Mouse (Mus musculus) forebrain, embryonic 15.5 days (tissue): ENCODE measurements at regions not wholly inside any gene's neighbourhood (a gene's known extent, or its start where the extent isn't known, plus 50 kb on each side); places are given as distances from the start of the nearest gene placed in this dataset.

ENCODE experiments used
- ATAC-seq: fragments of 200-750 bp; cut with Nextera tagmentation; replicated peaks from 2 replicates; pipeline ENCODE4 v1.8.0; 2017; ENCODE audit warnings: mild to moderate bottlenecking, moderate TSS enrichment, moderate library complexity
- H3K27ac ChIP-seq: fragments of 300-500 bp; sonication (generic); replicated peaks from 2 replicates; pipeline ENCODE4 v1.5.1; 2015; ENCODE audit warnings: mild to moderate bottlenecking, inconsistent platforms
- H3K27me3 ChIP-seq: fragments of 300-500 bp; sonication (generic); 2 replicates; pipeline ENCODE4 v1.6.1; 2015; ENCODE audit warnings: inconsistent platforms
- H3K36me3 ChIP-seq: fragments of 300-500 bp; sonication (generic); 2 replicates; pipeline ENCODE4 v1.6.1; 2015; ENCODE audit warnings: mild to moderate bottlenecking, inconsistent platforms
- H3K4me1 ChIP-seq: fragments of 300-500 bp; sonication (generic); 2 replicates; pipeline ENCODE4 v1.6.1; 2015; ENCODE audit warnings: inconsistent platforms
- H3K4me2 ChIP-seq: fragments of 300-500 bp; sonication (generic); replicated peaks from 2 replicates; pipeline ENCODE4 v1.6.1; 2015; ENCODE audit warnings: mild to moderate bottlenecking, inconsistent platforms
- H3K4me3 ChIP-seq: fragments of 300-500 bp; sonication (generic); 2 replicates; pipeline ENCODE4 v1.5.1; 2015; ENCODE audit warnings: mild to moderate bottlenecking, inconsistent platforms
- H3K9ac ChIP-seq: fragments of 300-500 bp; sonication (generic); replicated peaks from 2 replicates; pipeline ENCODE4 v1.6.1; 2015; ENCODE audit warnings: mild to moderate bottlenecking, inconsistent platforms
- H3K9me3 ChIP-seq: fragments of 300-500 bp; sonication (generic); 2 replicates; pipeline ENCODE4 v1.6.1; 2016; ENCODE audit warnings: inconsistent platforms
- WGBS: fragments of 180-500 bp; shearing (Covaris S2); methylation state at CpG from one replicate; pipeline ENCODE4 v1.1.7; 2015; ENCODE audit warnings: mixed read lengths; 5-methylcytosine and 5-hydroxymethylcytosine counted together

- no peaks in the 10 kb centered on the region for H3K36me3 ChIP-seq
- H3K9me3 ChIP-seq, result no peaks in the 10 kb centered on the region
- H3K4me2 ChIP-seq, result no peak overlapping the region
- no peak overlapping the region for H3K4me3 ChIP-seq
- no peaks in the 10 kb centered on the region for H3K27me3 ChIP-seq
- ATAC-seq, result no peak
- WGBS, result 61% methylated on average over 3 of the region's 3 CpGs
- peaks cover 11% of the 10 kb centered on the region for H3K4me1 ChIP-seq
- no peak overlapping the region for H3K27ac ChIP-seq
- no peak overlapping the region for H3K9ac ChIP-seq
Measured at GRCm38 (mm10) chr6:84473171-84473570, 120.5 kb downstream of the Cyp26b1 start.

- Histone ChIP-seq H3K9me3 (no peaks in the 10 kb centered on the region), H3K4me2 (no peak overlapping the region), H3K27ac (no peak overlapping the region), H3K4me1 (peaks cover 11% of the 10 kb centered on the region), H3K27me3 (no peaks in the 10 kb centered on the region), H3K4me3 (no peak overlapping the region), H3K36me3 (no peaks in the 10 kb centered on the region), H3K9ac (no peak overlapping the region)
- ATAC-seq, result no peak
- 33% methylated on average over 3 of the region's 3 CpGs for WGBS
Measured at GRCm38 (mm10) chr6:84472287-84472686, 121.4 kb downstream of the Cyp26b1 start.

GRCm38 (mm10) chr6:84467319-84467718, 126.4 kb downstream of the Cyp26b1 start:
- 91% methylated on average over 3 of the region's 3 CpGs for WGBS

DNA sequence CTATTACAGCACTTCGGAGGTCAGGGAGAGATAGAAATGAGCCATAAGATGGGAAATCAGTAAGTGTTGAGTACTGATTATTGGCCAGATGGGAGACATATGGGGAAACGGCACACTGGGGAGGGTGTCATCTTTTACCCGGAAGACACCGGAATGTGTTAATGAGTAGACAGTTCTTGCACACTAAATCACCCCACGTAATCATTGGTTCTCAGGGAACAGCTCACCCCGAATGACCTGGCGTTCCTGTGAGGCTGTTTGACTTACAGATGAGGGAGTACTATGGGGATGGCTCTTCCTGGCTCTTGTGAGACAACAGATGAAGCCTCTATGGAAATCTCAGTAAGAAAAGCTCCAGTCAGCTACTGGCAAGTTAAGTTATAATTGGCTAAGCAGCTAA, 127.5 kb downstream of the Cyp26b1 start:
- no peak overlapping the region for H3K4me2 ChIP-seq
- peak; percentile 73; the same call in 1 of the 2 replicates for ATAC-seq
- no peaks in the 10 kb centered on the region for H3K4me1 ChIP-seq
- H3K4me3 ChIP-seq, result no peak overlapping the region
- H3K9ac ChIP-seq, result no peak overlapping the region
- H3K36me3 ChIP-seq, result no peaks in the 10 kb centered on the region
- H3K27me3 ChIP-seq, result no peaks in the 10 kb centered on the region
- 65% methylated on average over 7 of the region's 7 CpGs for WGBS
- no peaks in the 10 kb centered on the region for H3K9me3 ChIP-seq
- no peak overlapping the region for H3K27ac ChIP-seq

More at GRCm38 (mm10) chr6:84467319-84467718, 126.4 kb downstream of the Cyp26b1 start:
- Histone ChIP-seq H3K4me3 (no peak overlapping the region), H3K9ac (no peak overlapping the region), H3K27ac (no peak overlapping the region), H3K36me3 (no peaks in the 10 kb centered on the region), H3K9me3 (no peaks in the 10 kb centered on the region), H3K4me2 (no peak overlapping the region), H3K4me1 (no peaks in the 10 kb centered on the region), H3K27me3 (no peaks in the 10 kb centered on the region)
- ATAC-seq, result no peak

GRCm38 (mm10) chr6:84465596-84465995, 128.1 kb downstream of the Cyp26b1 start:
- H3K4me2 ChIP-seq, result no peak overlapping the region
- H3K27me3 ChIP-seq, result no peaks in the 10 kb centered on the region
- H3K9ac ChIP-seq, result no peak overlapping the region
- H3K27ac ChIP-seq, result no peak overlapping the region
- H3K9me3 ChIP-seq, result no peaks in the 10 kb centered on the region
- H3K4me3 ChIP-seq, result no peak overlapping the region
- no peak for ATAC-seq
- 90% methylated on average over 5 of the region's 5 CpGs for WGBS
- no peaks in the 10 kb centered on the region for H3K4me1 ChIP-seq
- H3K36me3 ChIP-seq, result no peaks in the 10 kb centered on the region

- no peak for ATAC-seq
- WGBS, result 90% methylated on average over 7 of the region's 7 CpGs
- no peak overlapping the region for H3K27ac ChIP-seq
Measured at GRCm38 (mm10) chr6:84463592-84464367, 129.9 kb downstream of the Cyp26b1 start.

DNA sequence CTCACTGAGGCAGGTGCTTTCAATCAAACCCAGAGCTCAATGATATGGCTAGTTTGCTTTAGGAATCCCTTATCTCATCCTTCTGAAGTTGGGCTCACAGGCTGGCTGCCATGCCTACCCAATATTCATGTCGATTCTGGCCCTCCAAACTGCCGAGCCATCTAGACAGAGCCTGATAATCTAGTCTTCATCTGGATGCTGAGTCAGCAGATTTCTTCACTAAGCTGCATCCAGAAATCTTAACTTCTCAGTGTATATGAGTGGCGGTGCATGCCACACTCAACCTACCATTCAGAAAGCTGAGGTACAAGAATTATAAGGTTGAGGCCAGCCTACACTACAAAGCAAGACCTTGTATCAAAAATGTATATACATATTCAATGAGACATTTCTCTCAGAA, 136.9 kb downstream of the Cyp26b1 start:
- Histone ChIP-seq H3K4me3 (no peak overlapping the region), H3K27ac (no peak overlapping the region), H3K27me3 (no peaks in the 10 kb centered on the region), H3K4me2 (no peak overlapping the region), H3K9ac (no peak overlapping the region), H3K36me3 (no peaks in the 10 kb centered on the region), H3K4me1 (no peaks in the 10 kb centered on the region), H3K9me3 (no peaks in the 10 kb centered on the region)
- ATAC-seq, result no peak
- 94% methylated on average over 3 of the region's 3 CpGs for WGBS

More at GRCm38 (mm10) chr6:84463592-84464367, 129.9 kb downstream of the Cyp26b1 start:
- H3K9ac ChIP-seq, result no peak overlapping the region
- no peaks in the 10 kb centered on the region for H3K36me3 ChIP-seq
- no peaks in the 10 kb centered on the region for H3K4me1 ChIP-seq
- H3K9me3 ChIP-seq, result no peaks in the 10 kb centered on the region
- H3K4me3 ChIP-seq, result no peak overlapping the region
- no peaks in the 10 kb centered on the region for H3K27me3 ChIP-seq
- no peak overlapping the region for H3K4me2 ChIP-seq

- Histone ChIP-seq H3K4me1 (peaks cover 7% of the 10 kb centered on the region), H3K27ac (peak overlapping the region; percentile 29; the same call in 1 of the 2 replicates), H3K9me3 (no peaks in the 10 kb centered on the region), H3K4me2 (no peak overlapping the region), H3K9ac (no peak overlapping the region), H3K36me3 (no peaks in the 10 kb centered on the region), H3K27me3 (no peaks in the 10 kb centered on the region), H3K4me3 (no peak overlapping the region)
- WGBS, result 39% methylated on average over 4 of the region's 4 CpGs
- ATAC-seq, result no peak
Measured at GRCm38 (mm10) chr6:84445093-84445492, 148.6 kb downstream of the Cyp26b1 start.

GRCm38 (mm10) chr6:84442667-84443066, 151.0 kb downstream of the Cyp26b1 start:
- no peaks in the 10 kb centered on the region for H3K36me3 ChIP-seq
- no peak overlapping the region for H3K4me3 ChIP-seq
- 75% methylated on average over 1 of the region's 1 CpGs for WGBS
- H3K4me2 ChIP-seq, result no peak overlapping the region
- no peaks in the 10 kb centered on the region for H3K9me3 ChIP-seq
- H3K4me1 ChIP-seq, result peaks cover 7% of the 10 kb centered on the region
- no peak for ATAC-seq
- no peaks in the 10 kb centered on the region for H3K27me3 ChIP-seq
- H3K9ac ChIP-seq, result no peak overlapping the region
- H3K27ac ChIP-seq, result no peak overlapping the region

GRCm38 (mm10) chr6:84441721-84442480, 151.8 kb downstream of the Cyp26b1 start:
- Histone ChIP-seq H3K4me3 (no peak overlapping the region), H3K27ac (no peak overlapping the region), H3K9ac (no peak overlapping the region), H3K27me3 (no peaks in the 10 kb centered on the region), H3K36me3 (no peaks in the 10 kb centered on the region), H3K4me1 (peaks cover 7% of the 10 kb centered on the region), H3K4me2 (no peak overlapping the region), H3K9me3 (no peaks in the 10 kb centered on the region)
- 51% methylated on average over 5 of the region's 5 CpGs for WGBS
- no peak for ATAC-seq

GRCm38 (mm10) chr6:84436716-84437115, 157.0 kb downstream of the Cyp26b1 start:
- Histone ChIP-seq H3K4me1 (no peaks in the 10 kb centered on the region), H3K27me3 (no peaks in the 10 kb centered on the region), H3K4me2 (no peak overlapping the region), H3K36me3 (no peaks in the 10 kb centered on the region), H3K27ac (no peak overlapping the region), H3K9me3 (no peaks in the 10 kb centered on the region), H3K9ac (no peak overlapping the region), H3K4me3 (no peak overlapping the region)
- no peak for ATAC-seq
- 86% methylated on average over 1 of the region's 1 CpGs for WGBS

DNA sequence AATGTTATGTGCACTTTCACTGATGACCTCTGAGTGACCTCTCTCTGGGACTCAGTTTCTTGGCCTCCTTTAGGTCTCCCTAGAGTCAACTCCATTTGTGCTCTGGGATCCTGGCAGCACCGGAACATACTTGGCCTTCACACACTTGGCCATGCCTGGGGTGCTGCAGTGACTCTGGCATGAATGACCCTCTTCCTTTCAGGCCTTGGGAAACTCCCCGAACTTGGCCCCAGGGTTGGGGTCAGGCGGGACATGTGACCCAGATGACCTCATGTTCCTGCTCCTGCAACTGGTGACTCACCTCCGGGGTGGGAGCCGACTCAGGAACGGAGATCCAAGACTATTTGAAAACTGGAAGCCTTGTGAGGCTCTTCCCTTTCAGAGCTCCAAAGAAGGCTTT, 159.2 kb downstream of the Cyp26b1 start:
- WGBS, result 83% methylated on average over 6 of the region's 6 CpGs
- H3K27ac ChIP-seq, result no peak overlapping the region
- no peaks in the 10 kb centered on the region for H3K27me3 ChIP-seq

More for the DNA sequence above, 159.2 kb downstream of the Cyp26b1 start:
- Histone ChIP-seq H3K9me3 (no peaks in the 10 kb centered on the region), H3K4me1 (no peaks in the 10 kb centered on the region), H3K4me2 (no peak overlapping the region), H3K36me3 (no peaks in the 10 kb centered on the region), H3K4me3 (no peak overlapping the region), H3K9ac (no peak overlapping the region)
- no peak for ATAC-seq
